Mouse (Mus musculus): ENCODE results near the gene Cox7b2. TPM values are rescaled to one million over a fixed set of nuclear protein-coding genes. Genes with fewer than 3 reads are reported as not detected.

Cox7b2 gene
- polyA plus RNA-seq, 1 experiment from 2014 or later = 0.41 TPM

- no peak overlapping the region for H3K4me2 ChIP-seq (ENCODE audit: low read depth, low read length)
- WGBS = 64% methylated on average over 6 of the region's 6 CpGs
These were observed 107.8 kb downstream of the Cox7b2 start for GRCm38 (mm10) chr5:71440174-71440573.

More at GRCm38 (mm10) chr5:71440174-71440573, 107.8 kb downstream of the Cox7b2 start:
- H3K27ac ChIP-seq (ENCODE audit: low read length) = no peak overlapping the region
- no peak overlapping the region for H3K4me3 ChIP-seq (ENCODE audit: low read length)
- no peak for ATAC-seq (ENCODE audit: low read depth)
- H3K27me3 ChIP-seq (ENCODE audit: control insufficient read depth, insufficient read depth, low read depth, low read length) = no peaks in the 10 kb centered on the region
- H3K36me3 ChIP-seq (ENCODE audit: control insufficient read depth, insufficient read depth, low read length) = no peaks in the 10 kb centered on the region
- H3K9ac ChIP-seq (ENCODE audit: low read length) = no peak overlapping the region
- no peaks in the 10 kb centered on the region for H3K9me3 ChIP-seq (ENCODE audit: control insufficient read depth, low read length)
- no peaks in the 10 kb centered on the region for H3K4me1 ChIP-seq (replicated peaks; ENCODE audit: control insufficient read depth, insufficient read depth, low read length)

Other genes starting within 250 kb of the Cox7b2 start
- gene Gabrb1, start 109.9 kb upstream of the Cox7b2 start, polyA plus RNA-seq (2015; fragmentation: Nextera tagmentation; extraction: Ambion mirVana) = 0.20 and 0.28 TPM in 2 replicates
- gene Gabra4, start 110.1 kb upstream of the Cox7b2 start, polyA plus RNA-seq (2015; fragmentation: Nextera tagmentation; extraction: Ambion mirVana) = 1.4 and 1.8 TPM in 2 replicates

Measured in lung, embryonic 16.5 days (tissue).